Mouse (Mus musculus): ENCODE data around the gene Mmp25.

GRCm38 (mm10) chr17:23617087-23617486, 28.0 kb downstream of the Mmp25 start:
- TF ChIP-seq CTCF (IDR thresholded peaks at IDR 0.05; ENCODE audit: low read depth) (no peak), EP300 (optimal IDR thresholded peaks at IDR 0.05) (no peak)

Data from stomach, postnatal 0 days (tissue).